Mouse (Mus musculus): ENCODE measurements around the gene Vgll4.

GRCm38 (mm10) chr6:114957756-114958155, 12.0 kb downstream of the Vgll4 start:
- TF ChIP-seq CTCF (IDR thresholded peaks at IDR 0.05; ENCODE audit: low read depth, low read length) (no peak), POLR2A (IDR thresholded peaks at IDR 0.05; ENCODE audit: extremely low read depth, insufficient read depth, low read length) (no peak)

Data from liver, adult 2 months (tissue).